Mouse (Mus musculus) induced T-regulatory cell, adult 2 months (primary cell): ENCODE measurements around the gene Tubb1.
A peak's percentile ranks its signal among the peaks of the same experiment; 100 is the strongest.

Experiments used
- DNase-seq: peaks from one replicate; pipeline ENCODE4 v3.0.0-alpha.2; 2012; ENCODE audit warnings: low read depth

Tubb1 gene

GRCm38 (mm10) chr2:174450353-174450752 lies at the start of gene Tubb1:
Gene Tubb1, plus strand, starts transcription at chr2:174450695.
- no peak for DNase-seq

- no peak for DNase-seq
Measured at GRCm38 (mm10) chr2:174410222-174410621, 40.3 kb upstream of the Tubb1 start.

DNA sequence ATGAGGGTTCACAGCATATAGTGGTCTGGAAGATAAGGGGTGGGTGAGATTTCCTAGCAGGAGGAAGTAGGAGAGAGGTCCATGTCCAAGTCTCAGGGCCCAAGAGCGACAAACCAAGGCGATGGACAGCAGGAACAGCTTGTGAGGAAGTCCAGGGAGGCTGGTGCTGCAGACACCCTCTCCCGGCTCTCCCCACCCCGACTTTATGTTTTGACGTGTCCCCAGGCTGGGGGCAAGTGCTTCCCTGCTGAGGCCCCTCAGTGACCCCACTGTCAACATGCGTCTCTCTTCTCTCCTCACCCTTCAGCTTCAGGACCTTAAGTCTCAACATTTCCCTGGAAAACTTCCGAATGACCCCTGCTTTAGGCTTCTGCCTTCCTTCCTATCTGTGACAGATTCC lies 37.4 kb upstream of the Tubb1 start:
- no peak for DNase-seq

DNA sequence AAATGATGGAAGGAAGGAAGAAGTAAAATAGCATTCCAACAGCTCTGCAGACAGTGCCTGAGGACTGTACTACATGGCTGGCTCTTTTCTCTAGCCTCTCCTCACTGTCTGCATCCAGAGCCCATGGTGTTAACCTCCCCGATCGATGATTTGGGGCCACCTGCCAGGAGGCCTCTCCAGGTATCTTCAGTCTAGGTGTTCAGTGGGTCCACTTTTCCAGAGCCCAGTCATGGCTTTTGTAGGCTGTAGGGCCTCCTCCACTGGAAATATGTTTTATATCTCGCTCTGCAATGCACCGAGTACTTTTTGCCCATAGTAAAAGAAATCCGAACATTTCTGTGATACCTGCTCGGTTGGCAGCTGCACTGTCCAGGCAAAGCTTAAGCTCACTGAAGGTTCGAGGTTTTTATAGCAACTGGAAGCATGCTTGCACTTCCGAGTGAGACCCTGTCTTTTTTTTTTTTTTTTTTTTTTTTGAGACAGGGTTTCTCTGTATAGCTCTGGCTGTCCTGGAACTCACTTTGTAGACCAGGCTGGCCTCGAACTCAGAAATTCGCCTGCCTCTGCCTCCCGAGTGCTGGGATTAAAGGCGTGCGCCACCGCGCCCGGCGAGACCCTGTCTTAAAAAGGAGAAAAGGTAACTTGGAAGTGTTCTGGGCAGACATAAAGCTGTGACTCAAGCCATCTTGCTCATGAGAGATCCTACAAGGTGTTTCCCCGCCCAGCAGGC lies 35.3 kb upstream of the Tubb1 start:
- peak; percentile 15 for DNase-seq

GRCm38 (mm10) chr2:174415731-174416310 lies 34.7 kb upstream of the Tubb1 start, which contains the start of gene Nelfcd:
Gene Nelfcd, plus strand, starts transcription at chr2:174415804.
- peak; percentile 100 for DNase-seq

GRCm38 (mm10) chr2:174421107-174421506 lies 29.4 kb upstream of the Tubb1 start:
- DNase-seq: no peak

DNA sequence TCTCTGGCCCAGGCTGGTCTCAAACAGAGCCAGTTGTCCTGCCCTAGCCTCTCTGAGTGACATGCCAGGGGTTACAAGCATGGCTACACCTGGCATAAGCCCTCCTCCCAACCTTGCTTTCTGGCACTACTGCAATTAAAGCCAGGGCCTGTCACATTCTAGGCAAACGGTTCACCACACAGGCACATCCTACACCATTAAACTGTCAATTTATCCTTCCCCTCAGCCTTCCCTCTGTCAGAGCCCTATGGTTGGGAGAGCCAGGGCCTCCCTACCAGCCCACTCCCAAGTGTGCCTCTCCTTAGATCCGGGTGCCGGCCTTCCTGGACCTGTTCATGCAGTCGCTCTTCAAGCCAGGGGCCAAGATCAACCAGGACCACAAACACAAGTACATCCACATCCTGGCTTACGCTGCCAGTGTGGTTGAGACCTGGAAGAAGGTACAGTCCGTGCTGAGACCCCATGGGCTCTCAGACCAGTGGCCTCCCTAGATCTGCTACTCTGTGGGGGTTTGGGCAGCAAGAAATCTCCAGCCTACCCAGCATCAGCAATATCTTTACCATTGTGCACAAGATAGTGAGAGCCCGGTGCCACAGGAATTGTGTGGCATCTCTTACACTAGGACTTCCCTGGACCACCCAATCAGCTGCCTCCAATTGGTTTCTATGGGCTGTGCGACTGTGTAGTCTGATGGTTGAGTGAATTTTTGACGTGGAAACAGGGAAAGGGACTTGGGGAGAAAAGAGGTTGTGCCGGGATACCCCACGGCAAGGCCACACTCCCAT lies 26.0 kb upstream of the Tubb1 start:
- DNase-seq: no peak

DNA sequence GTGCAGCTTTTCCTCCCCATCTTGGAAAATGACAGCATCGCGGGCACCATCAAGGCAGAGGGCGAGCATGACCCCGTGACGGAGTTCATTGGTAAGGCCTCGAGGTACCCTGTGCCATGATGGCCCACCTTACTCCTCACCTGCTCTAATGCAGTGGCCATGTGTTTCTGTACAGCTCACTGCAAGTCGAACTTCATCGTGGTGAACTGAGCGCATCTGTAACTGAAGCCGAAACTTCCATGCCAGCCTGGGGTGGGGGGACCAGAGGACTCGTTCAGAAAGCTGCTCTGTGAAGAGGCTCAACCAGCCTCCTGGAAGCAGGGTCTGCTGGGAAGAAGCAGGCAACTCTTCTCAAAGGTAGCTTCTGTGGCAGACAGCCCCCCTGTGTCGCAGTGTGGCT lies 23.6 kb upstream of the Tubb1 start:
- DNase-seq: no peak

DNA sequence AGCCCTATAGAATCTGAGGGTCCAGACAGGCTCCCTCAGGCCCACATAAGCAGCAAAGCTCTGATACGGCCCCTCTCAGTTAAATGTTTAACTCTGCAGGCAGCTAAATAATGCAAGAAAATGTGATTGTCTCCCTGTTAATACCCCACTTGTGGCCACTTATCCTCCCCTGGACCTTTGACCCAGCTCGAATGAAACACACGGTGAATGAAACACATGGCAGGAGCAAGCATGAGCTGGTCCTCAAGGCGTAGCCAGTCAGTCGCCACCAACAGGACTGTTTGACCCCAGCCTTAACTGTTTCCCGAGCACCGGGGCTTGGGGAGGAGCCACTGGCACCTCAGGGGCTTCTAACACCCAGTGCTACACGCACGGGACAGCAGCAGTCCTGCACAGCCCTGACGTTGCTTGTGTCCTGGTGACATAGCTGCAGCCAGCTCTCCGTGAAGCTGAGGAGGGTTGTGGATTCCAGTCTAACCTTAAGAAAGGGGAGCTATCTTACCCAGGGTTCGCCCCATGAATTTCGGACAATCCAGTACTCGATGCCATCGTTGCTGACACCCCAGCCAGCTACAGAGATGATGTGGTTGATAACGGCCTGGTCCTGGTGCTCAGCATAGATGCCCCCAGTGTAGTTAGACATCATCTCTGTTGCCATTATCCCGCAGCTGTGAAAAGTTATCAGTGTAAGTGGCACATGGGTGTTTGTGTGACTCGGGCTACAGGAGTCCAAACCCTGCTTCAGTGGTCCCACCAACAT lies 22.2 kb upstream of the Tubb1 start:
- DNase-seq: no peak

GRCm38 (mm10) chr2:174428996-174429591 lies 21.4 kb upstream of the Tubb1 start:
- no peak for DNase-seq

- DNase-seq: no peak
Measured at GRCm38 (mm10) chr2:174434943-174435342, 15.6 kb upstream of the Tubb1 start.

GRCm38 (mm10) chr2:174436076-174436701 lies 14.3 kb upstream of the Tubb1 start:
- DNase-seq: peak; percentile 18

DNA sequence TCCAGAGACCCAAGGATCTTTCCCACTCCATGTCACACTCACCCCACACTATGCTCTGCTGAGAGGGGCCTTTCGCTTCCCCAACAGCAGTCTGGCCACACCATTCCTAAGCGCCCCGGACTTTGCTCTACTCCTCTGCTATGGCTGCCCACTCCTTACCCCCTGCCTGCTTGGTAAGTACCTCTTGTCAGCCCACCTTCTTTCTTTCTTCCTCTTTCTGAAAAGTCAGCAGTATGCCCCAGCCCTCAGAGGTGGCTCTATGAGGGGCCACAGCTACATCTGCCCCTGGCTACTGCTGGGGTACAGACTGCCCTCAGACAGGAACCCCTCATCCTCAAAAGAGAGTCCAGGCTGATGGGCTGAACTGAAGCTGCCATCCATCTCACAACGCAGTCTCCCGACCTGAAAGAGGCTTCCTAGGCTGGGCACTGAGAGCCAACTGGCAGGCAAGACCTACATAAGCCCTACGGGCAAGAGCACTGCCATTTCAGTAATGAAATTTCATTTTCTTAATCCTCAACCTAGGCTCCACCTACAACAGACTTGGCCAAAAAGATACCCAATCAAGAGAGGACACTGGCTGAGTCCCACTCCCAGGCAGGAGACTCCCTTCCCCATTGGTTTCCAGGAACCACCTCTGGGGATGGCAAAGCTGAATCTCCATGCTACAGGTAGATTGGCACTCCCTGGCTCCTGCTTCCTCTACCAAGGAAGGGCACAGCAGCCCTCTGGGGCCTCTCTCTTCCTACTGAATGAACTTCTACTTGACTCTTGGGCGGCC lies 13.4 kb upstream of the Tubb1 start:
- no peak for DNase-seq

GRCm38 (mm10) chr2:174437697-174437982 lies 12.9 kb upstream of the Tubb1 start:
- peak; percentile 58 for DNase-seq

DNA sequence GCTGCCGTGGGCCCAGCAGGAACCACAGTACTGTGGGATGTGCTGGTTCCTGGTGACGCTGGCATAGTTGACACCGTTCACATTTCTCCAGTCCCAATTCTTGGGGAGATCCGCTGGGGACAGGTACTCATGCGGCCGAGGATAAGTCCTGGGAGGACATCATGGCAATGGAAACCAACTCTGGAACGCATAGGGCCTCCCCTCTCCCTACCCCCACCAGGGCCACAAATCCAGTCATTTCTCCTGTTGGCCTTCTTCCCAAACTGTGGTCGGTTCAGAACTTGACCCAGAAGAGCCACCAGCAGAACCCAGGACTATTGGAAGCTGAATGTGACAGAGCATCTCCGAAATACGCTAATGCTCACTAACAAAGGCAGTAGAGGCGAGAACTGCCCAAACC lies 12.3 kb upstream of the Tubb1 start:
- no peak for DNase-seq

- peak; percentile 83 for DNase-seq
Measured at GRCm38 (mm10) chr2:174438737-174439449, 11.6 kb upstream of the Tubb1 start, which contains the start of gene Ctsz. Gene Ctsz, minus strand, starts transcription at chr2:174439039.

DNA sequence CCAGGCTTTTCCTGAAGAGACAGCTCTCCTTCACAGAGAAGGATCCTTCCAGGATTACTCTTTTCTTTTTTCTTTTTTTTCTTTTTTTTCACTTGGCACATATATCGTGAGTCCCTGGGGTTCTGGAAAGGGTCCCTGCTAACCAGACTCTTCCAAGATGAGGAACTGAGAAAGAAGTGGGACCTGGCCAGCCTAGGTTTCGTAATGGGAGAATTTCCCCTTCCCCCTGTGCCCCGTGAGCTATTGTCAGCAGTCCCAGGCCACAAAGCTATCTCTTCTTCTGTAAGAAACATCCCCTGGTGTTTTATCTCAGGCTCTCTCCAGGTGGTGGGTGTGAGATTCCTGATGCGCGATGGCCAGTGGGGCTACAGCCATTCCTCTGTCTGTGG lies 11.1 kb upstream of the Tubb1 start:
- DNase-seq: no peak

DNA sequence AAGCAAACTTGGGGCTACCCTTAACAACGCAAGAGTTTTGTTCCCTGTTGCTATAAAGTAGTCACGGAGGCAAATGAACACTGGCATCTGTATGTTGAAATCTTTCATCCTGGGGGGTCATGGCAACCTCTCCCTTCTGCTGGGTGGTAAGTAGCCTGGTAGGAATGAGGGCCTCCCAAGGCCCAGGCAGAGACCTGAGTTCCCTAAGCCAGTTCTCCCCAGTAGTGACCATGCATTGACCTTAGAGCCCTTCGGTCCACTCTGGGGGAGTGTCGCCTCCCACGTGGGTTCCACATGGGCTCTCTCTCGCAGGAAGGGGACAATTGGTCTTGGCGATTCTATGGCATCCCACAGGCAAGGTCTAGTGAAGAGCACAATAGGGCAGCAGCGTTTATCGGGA lies 10.5 kb upstream of the Tubb1 start:
- no peak for DNase-seq

- DNase-seq: no peak
Measured at GRCm38 (mm10) chr2:174441898-174442297, 8.6 kb upstream of the Tubb1 start.

DNA sequence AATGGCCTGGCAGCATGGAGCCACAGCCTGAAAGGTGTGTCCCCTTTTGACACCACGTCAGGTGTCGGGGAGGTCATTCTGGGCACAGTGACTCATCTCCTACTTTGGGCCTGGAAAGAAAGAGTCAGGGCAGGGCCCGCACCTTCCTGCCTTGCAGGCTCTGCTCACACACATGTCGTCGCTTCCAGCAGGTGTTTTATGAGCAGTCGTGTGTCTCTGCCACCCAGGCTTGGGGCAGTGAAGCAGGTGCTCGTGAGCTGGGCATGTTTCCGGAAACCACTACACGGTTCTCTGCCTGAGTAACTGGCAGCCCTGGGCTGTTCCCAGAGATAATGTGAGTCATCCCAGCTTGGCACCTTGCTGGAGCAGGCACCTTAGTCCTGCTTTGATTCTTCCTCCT lies 8.0 kb upstream of the Tubb1 start:
- DNase-seq: peak; percentile 56
